ENCODE assay signal across 8 mouse cellular contexts in the genomic region with DNA sequence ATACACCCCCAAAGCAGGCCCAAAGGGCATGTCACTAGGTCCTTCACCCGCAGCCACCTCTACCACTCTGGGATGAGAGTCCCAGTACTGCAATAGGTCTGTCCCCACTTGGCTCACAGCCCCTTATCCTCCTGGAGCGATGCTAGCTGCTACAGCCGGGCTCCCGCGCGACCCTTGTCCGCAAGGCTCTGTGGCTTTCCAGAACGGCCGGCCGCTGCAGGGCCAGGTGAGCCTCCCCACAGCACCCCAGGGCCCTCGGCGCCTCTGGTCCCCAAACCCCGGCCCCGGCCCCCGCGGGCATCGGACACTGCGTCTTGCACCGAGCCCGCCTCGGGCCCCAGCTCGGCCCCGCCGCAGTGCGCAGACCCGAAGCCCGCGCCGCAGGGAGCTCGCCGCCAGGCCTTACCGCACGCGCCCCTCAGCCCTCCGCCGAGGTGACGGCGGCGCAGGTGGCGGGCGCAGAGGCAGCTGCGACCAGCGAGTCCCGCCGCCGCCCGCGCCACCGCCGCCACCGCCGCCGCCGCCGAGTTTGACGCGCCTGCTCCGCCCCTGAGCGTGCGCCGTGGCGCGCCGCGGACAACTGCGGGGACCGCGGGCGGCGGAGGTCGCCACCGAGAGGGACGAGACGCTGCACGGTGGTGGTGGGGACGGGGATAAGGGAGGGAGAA. TPM values are rescaled to one million over a fixed set of nuclear protein-coding genes. Genes with fewer than 3 reads are reported as not detected.
DNase-seq lines count a peak whose midpoint lies in the region; ATAC-seq and TF ChIP-seq lines count a peak whose summit lies in the region.

A gene (minus strand): TSS at position 550 of the 668 bp plus-strand sequence.

- no peaks in the 10 kb centered on the region; the same call in 1 of the 2 replicates for H3K27me3 ChIP-seq in lung, postnatal 0 days (replicated peaks; ENCODE audit: insufficient read depth, low read length)

- no peak for TF ChIP-seq CTCF in lung, postnatal 0 days (IDR thresholded peaks at IDR 0.05)

- peak within 1 kb of the TSS; percentile 87 for H3K4me2 ChIP-seq in lung, postnatal 0 days (replicated peaks; ENCODE audit: low read depth, low read length)

- H3K36me3 ChIP-seq in lung, postnatal 0 days (ENCODE audit: insufficient read depth, low read length), result no peaks in the 10 kb centered on the region

- intact Hi-C loops in gastrocnemius, postnatal 14 days (cut with DNase I; ENCODE audit: low total_unique reads), result no loop called here

- no peaks in the 10 kb centered on the region for H3K4me1 ChIP-seq in lung, postnatal 0 days (ENCODE audit: insufficient read depth, low read depth, low read length)

- no peaks in the 10 kb centered on the region for H3K9me3 ChIP-seq in lung, postnatal 0 days (ENCODE audit: low read length)

- H3K27ac ChIP-seq in lung, postnatal 0 days (ENCODE audit: low read length), result no peak within 1 kb of the TSS

- H3K4me3 ChIP-seq in lung, postnatal 0 days (ENCODE audit: low read depth, low read length), result peak within 1 kb of the TSS; percentile 42

- ATAC-seq in lung, postnatal 0 days, result peak; percentile 48

- peak; percentile 2 for DNase-seq in thymus, postnatal 25 days
- no peak for DNase-seq in thymus, postnatal 0 days (ENCODE audit: low spot score)
- DNase-seq in cerebellum, postnatal 36 days, result peak; percentile 67 to 77
- peak; percentile 11 for DNase-seq in gastrocnemius, postnatal 14 days
- peak; percentile 46 to 69 for DNase-seq in layer of hippocampus, adult 18-20 months (ENCODE audit: low spot score in 2 of 2)
- peak; percentile 16 for DNase-seq in lung, postnatal 0 days (ENCODE audit: low spot score)
- peak; percentile 81 for DNase-seq in right cerebral cortex, postnatal 25 days
- DNase-seq in spleen, postnatal 14 days (ENCODE audit: low spot score in 2 of 2), result no peak

- H3K9ac ChIP-seq in lung, postnatal 0 days (replicated peaks; ENCODE audit: low read depth), result 0 out of 2 replicates have a peak within 1 kb of the TSS, but pooled peaks have one; percentile 5

- no peak for TF ChIP-seq EP300 in lung, postnatal 0 days (IDR thresholded peaks at IDR 0.05)

- 1% methylated on average over 49 of the region's 76 CpGs for WGBS in lung, postnatal 0 days

RNA-seq across cellular contexts. Expression of the gene that starts here (rescaled TPM):
- 3.3 and 4.4 TPM in 2 replicates for polyA plus RNA-seq in thymus, postnatal 0 days (2015; fragmentation: Nextera tagmentation; extraction: Ambion mirVana)
- total RNA-seq in gastrocnemius, postnatal 14 days (2021), result under 1 TPM; 0.24 to 0.47 TPM
- total RNA-seq in layer of hippocampus, adult 18-20 months (2021), result 100 to 1,000 TPM; 146 to 148 TPM
- polyA plus RNA-seq in lung, postnatal 0 days (2015; fragmentation: Nextera tagmentation; extraction: Ambion mirVana), result 0.23 and 0.39 TPM in 2 replicates

Comparison
In these comparisons a context has a peak if more than half of its experiments do, and no peak if none do; other contexts are left out.
1. RNA of the gene that starts here (total RNA-seq): 146 to 148 TPM in layer of hippocampus, adult 18-20 months; 0.24 to 0.47 TPM in gastrocnemius, postnatal 14 days; every median in the first group is over 10 times any median in the second.
2. DNase-seq: peak in thymus, postnatal 25 days (single experiment), cerebellum, postnatal 36 days (2 of 2), layer of hippocampus, adult 18-20 months (2 of 2) and right cerebral cortex, postnatal 25 days (single experiment); none in thymus, postnatal 0 days (single experiment) and spleen, postnatal 14 days (0 of 2).
3. Peak in DNase-seq in gastrocnemius, postnatal 14 days; RNA of the gene not detected or under 1 TPM.
4. Peak in DNase-seq, ATAC-seq, H3K4me3 ChIP-seq, H3K9ac ChIP-seq and H3K4me2 ChIP-seq in lung, postnatal 0 days; RNA of the gene not detected or under 1 TPM.